Mouse (Mus musculus) lung, adult 2 months (tissue): Measurements from ENCODE around the gene Car9.

Experiments
- CTCF ChIP-seq: fragments of 200-500 bp; IDR thresholded peaks from 2 replicates; pipeline ENCODE4 v1.5.1; 2011; ENCODE audit warnings: mild to moderate bottlenecking, low read length, control low read depth; ENCODE audit not compliant: insufficient read depth
- POLR2A ChIP-seq: fragments of 200-500 bp; IDR thresholded peaks from 2 replicates; pipeline ENCODE4 v1.6.1; 2011; ENCODE audit warnings: low read depth, mild to moderate bottlenecking, control low read depth, low read length, borderline replicate concordance; ENCODE audit errors: extremely low read depth

- TF ChIP-seq CTCF (no peak), POLR2A (no peak)
These were observed 8.8 kb upstream of the Car9 start for GRCm38 (mm10) chr4:43497946-43498345.
